Mouse (Mus musculus) mammary gland, adult 2 months (tissue): ENCODE results near the gene Shroom3. TPM values are rescaled to one million over a fixed set of nuclear protein-coding genes. Genes with fewer than 3 reads are reported as not detected.

Experiments used
- polyA plus RNA-seq: library from polyadenylated mRNA; depleted of rRNA; stranded (reverse); fragments of >200 nt; gene quantifications from 2 replicates; pipeline ENCODE4 v1.2.3, GENCODE M21; 2012; ENCODE audit warnings: low replicate concordance; rRNA removed

Shroom3 gene
- 10.1 and 16.5 TPM in 2 replicates for polyA plus RNA-seq

GRCm38 (mm10) chr5:92683351-92683807 is at the start of gene Shroom3:
Shroom3 (plus strand) TSS chr5:92683435.

GRCm38 (mm10) chr5:92674859-92675573 is 8.2 kb upstream of the Shroom3 start, which contains the start of gene Ccdc158:
Ccdc158 (minus strand) TSS chr5:92675271.

Other genes with a start within 250 kb of the Shroom3 start
- gene Nup54, start 248.2 kb upstream of the Shroom3 start, polyA plus RNA-seq: 10.5 and 16.5 TPM in 2 replicates
- gene Scarb2, start 176.6 kb upstream of the Shroom3 start, polyA plus RNA-seq: 26.6 and 37.0 TPM in 2 replicates
- not detected in 2 replicates for gene Fam47e, start 128.4 kb upstream of the Shroom3 start, polyA plus RNA-seq
- gene Stbd1, start 80.4 kb upstream of the Shroom3 start, polyA plus RNA-seq: 1.8 and 6.1 TPM in 2 replicates
- 0.08 and 0.11 TPM in 2 replicates for gene Ccdc158, start 8.2 kb upstream of the Shroom3 start, polyA plus RNA-seq